Mouse (Mus musculus) myocyte (in vitro differentiated cells): ENCODE data around the gene Tmem259.

Experiments
- MAX ChIP-seq: IDR thresholded peaks from one replicate; pipeline ENCODE4 v1.6.1; 2011; ENCODE audit warnings: low read depth, mild to moderate bottlenecking, control low read depth
- REST ChIP-seq: IDR thresholded peaks from one replicate; pipeline ENCODE4 v1.6.1; 2011; ENCODE audit warnings: mild to moderate bottlenecking, control low read depth, moderate library complexity; ENCODE audit not compliant: insufficient read depth, insufficient read length

DNA sequence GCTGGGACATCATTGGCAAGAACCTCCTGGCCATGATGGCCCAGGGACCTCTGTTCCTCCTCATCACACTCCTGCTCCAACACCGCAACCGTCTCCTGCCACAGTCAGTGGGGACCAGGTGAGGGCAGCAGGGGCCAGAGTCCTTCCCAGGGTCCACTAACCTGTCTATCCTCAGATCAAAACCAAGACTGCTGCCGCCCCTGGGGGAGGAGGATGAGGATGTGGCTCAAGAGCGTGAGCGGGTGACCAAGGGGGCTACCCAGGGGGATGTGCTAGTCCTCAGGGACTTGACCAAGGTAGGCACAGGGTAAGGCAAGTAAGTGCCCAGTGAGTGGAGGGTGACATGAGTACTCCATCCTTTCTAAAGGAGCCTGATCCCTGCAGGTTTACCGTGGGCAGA is 27.6 kb upstream of the Tmem259 start:
- TF ChIP-seq REST = no peak
- no peak for TF ChIP-seq MAX
